Mouse (Mus musculus) erythroblast, embryonic 14.5 days (primary cell): Measurements from ENCODE around the gene Armc6. TPM values are rescaled to one million over a fixed set of nuclear protein-coding genes. Genes with fewer than 3 reads are reported as not detected.
A peak's percentile ranks its signal among the peaks of the same experiment; 100 is the strongest.

Experiments
- H3K27me3 ChIP-seq: 2 replicates; pipeline ENCODE4 v1.6.1; 2012; ENCODE audit warnings: inconsistent platforms; ENCODE audit not compliant: control insufficient read depth
- H3K36me3 ChIP-seq: 2 replicates; pipeline ENCODE4 v1.6.1; 2012; ENCODE audit warnings: mild to moderate bottlenecking, inconsistent platforms; ENCODE audit not compliant: control insufficient read depth
- H3K4me1 ChIP-seq: 2 replicates; pipeline ENCODE4 v1.6.1; 2012; ENCODE audit warnings: inconsistent platforms; ENCODE audit not compliant: control insufficient read depth
- H3K4me3 ChIP-seq: replicated peaks from 2 replicates; pipeline ENCODE3; 2012; ENCODE audit warnings: moderate library complexity, mild to moderate bottlenecking, inconsistent platforms
- H3K9me3 ChIP-seq: 2 replicates; pipeline ENCODE4 v1.6.1; 2012; ENCODE audit warnings: low read length, inconsistent platforms, mixed read lengths; ENCODE audit not compliant: control insufficient read depth
- GATA1 ChIP-seq: IDR thresholded peaks from 2 replicates; pipeline ENCODE4 v1.6.1; 2012; ENCODE audit warnings: low read length, inconsistent platforms, mixed read lengths
- TAL1 ChIP-seq: IDR thresholded peaks from 3 replicates; pipeline ENCODE4 v1.6.1; 2012; ENCODE audit warnings: low read length, inconsistent platforms, mixed read lengths
- polyA plus RNA-seq: library from polyadenylated mRNA; stranded (reverse); fragments of >175 nt; gene quantifications from 2 replicates; pipeline ENCODE4 v1.2.3, GENCODE M21; 2012

The Armc6 gene
- polyA plus RNA-seq, 1 experiment = 1.6 TPM

DNA sequence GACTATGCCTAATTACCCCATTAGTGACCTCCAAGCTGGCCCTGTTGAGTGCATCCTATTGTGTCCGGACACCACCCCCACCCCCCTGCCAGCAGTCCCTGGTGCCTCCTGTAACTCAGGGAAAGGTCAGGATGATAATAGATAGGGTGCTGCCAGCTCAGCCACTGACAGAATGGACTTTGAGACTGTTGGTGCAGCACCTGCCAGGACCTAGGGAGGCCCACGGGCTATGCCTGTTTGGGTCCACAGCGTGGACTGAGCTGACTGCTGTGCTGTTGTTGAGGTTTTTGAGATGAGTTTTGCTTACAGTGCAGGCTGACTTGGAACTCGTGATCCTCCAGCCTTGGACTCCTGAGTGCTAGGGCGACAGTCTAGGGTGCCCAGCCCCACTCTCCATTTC, 41.0 kb downstream of the Armc6 start:
- peaks cover 91% of the 10 kb centered on the region for H3K36me3 ChIP-seq
- H3K27me3 ChIP-seq = no peaks in the 10 kb centered on the region
- peaks cover 29% of the 10 kb centered on the region for H3K4me1 ChIP-seq
- no peak overlapping the region for H3K4me3 ChIP-seq
- no peak for TF ChIP-seq GATA1
- no peak for TF ChIP-seq TAL1
- no peaks in the 10 kb centered on the region for H3K9me3 ChIP-seq

DNA sequence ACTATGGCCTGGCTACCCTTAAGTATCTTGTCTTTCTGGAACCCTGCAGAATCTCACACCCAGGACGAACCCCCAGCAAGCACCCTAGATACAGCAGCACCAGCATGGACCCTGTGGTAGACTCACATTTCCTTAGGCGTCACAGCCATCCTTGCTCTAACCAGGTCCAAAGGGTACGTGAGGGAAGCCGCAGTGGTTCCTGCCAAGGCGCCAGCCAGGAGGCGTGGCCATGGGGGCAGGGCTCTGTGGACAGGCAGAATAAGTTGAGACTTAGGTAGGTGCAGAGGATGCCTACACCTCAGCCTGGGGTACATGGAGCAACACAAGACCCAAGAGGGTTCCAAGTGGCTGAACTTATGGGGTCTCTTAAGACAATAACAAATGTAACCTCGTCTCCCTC, 45.6 kb downstream of the Armc6 start:
- Histone ChIP-seq H3K9me3 (no peaks in the 10 kb centered on the region), H3K27me3 (no peaks in the 10 kb centered on the region), H3K4me1 (peaks cover 16% of the 10 kb centered on the region), H3K4me3 (no peak overlapping the region), H3K36me3 (peaks cover 95% of the 10 kb centered on the region)
- TF ChIP-seq GATA1 = no peak
- TF ChIP-seq TAL1 = no peak

DNA sequence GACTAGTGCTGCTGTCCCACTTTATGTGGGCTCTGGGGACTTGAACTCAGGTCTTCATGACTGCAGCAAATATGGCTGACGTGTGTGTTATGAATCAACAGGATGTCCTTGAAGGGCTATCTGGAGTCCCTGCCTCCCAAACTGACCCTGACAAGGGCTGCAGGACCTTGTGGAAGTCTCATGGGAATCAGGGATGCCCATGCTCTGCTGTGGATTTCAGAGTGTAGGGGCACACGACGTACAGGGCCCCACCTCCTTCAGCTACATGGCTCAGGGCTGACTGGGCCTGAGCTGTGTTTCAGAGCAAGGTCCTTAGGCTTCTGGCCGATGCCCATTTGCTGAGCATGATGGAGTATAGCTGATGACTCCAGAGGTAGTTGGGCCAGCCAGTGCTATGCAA, 51.1 kb downstream of the Armc6 start:
- Histone ChIP-seq H3K4me1 (peaks cover 56% of the 10 kb centered on the region), H3K4me3 (no peak overlapping the region), H3K27me3 (no peaks in the 10 kb centered on the region), H3K9me3 (no peaks in the 10 kb centered on the region), H3K36me3 (peaks cover 88% of the 10 kb centered on the region)
- TF ChIP-seq GATA1 = no peak
- TF ChIP-seq TAL1 = no peak

DNA sequence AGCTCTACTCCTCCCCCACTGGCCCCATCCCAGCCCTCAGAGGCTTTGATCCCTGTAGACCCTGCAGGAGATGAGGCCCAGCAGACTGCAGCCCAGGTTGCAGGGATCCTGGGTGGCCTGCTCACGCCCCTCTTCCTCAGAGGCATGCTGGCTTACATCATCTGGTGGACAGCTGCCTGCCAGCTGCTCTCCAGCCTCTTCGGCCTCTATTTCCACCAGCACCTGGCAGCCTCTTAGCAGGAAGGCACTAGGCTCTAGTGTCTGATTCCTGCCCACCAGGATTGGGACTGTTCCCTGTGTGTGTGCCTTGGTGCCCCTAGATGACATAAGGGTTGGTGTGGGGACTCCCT, 52.4 kb downstream of the Armc6 start:
- Histone ChIP-seq H3K9me3 (no peaks in the 10 kb centered on the region), H3K36me3 (peaks cover 87% of the 10 kb centered on the region), H3K27me3 (no peaks in the 10 kb centered on the region), H3K4me3 (no peak overlapping the region), H3K4me1 (peaks cover 56% of the 10 kb centered on the region)
- no peak for TF ChIP-seq GATA1
- no peak for TF ChIP-seq TAL1

DNA sequence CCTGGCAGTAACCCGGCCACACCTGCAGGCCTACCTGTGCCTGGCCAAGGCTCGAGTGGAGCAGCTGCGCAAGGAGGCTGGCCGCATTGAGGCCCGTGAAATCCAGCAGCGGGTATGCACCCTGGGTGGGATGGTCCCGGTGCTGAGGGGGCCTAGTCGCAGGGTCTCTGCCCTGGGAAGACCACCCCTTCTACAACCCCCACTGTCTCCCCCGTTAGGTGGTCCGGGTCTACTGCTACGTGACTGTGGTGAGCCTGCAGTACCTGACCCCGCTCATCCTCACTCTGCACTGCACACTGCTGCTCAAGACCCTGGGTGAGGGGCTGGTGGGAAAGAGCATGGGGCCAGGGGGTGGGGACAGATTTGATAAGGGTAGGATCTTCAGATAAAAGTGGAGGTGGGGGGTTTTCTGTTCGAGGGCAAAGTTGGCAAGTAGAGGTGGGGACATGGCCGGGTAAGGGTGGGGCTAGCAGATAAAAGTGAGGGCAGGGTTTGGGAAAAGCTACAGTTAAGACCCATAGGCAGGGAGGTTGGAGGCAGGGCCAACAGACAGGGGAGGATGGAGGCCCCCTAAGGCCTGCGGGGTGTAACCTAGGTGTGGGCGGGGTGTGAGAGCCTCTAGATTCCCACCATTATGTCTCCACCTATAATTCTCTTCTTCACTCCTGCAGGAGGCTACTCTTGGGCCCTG, 52.9 kb downstream of the Armc6 start:
- TF ChIP-seq GATA1 (no peak), TAL1 (no peak)
- H3K27me3 ChIP-seq = no peaks in the 10 kb centered on the region
- no peaks in the 10 kb centered on the region for H3K9me3 ChIP-seq
- H3K4me3 ChIP-seq = no peak overlapping the region
- peaks cover 54% of the 10 kb centered on the region for H3K4me1 ChIP-seq
- peaks cover 87% of the 10 kb centered on the region for H3K36me3 ChIP-seq

DNA sequence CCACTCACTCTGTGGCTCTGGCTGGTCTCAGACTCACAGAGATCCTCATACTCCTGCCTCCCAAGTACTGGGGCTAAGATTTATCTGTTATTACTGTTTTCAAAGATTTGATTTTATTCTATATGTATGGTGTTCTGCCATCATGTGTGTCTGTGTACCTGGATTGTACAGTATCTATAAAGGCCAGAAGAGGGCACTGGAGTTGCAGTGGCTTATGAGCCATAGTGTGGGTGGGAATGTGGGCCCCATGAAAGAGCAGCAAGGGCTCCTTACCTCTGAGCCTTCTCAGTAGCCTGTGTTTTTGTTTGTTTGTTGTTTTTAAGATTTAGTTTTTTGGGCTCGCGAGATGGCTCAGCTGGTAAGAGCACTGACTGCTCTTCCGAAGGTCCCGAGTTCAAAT, 55.2 kb downstream of the Armc6 start:
- TF ChIP-seq TAL1 = no peak
- no peak for TF ChIP-seq GATA1
- no peak overlapping the region for H3K4me3 ChIP-seq
- H3K27me3 ChIP-seq = no peaks in the 10 kb centered on the region
- H3K9me3 ChIP-seq = no peaks in the 10 kb centered on the region
- peaks cover 81% of the 10 kb centered on the region for H3K36me3 ChIP-seq
- H3K4me1 ChIP-seq = peaks cover 53% of the 10 kb centered on the region

DNA sequence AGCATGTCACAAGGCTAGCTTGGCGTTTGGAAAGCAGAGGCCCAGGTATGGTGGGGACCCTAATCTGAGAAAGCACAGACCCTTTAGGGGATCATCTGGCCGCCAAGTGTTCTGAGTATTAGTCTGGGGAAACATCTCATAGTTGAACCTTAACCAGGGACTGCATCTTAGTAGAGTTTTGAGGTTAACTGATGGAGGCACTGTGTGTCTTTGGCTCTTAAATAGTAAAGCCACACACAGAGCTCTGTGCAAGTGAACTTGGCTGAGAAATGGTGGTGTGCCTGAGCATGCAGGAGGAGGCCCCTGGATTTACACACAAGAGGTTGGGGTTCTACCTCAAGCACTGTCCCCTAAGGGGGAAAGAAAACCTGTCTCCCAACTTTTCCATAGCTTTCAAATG, 56.0 kb downstream of the Armc6 start:
- Histone ChIP-seq H3K4me3 (no peak overlapping the region), H3K27me3 (no peaks in the 10 kb centered on the region), H3K9me3 (no peaks in the 10 kb centered on the region), H3K36me3 (peaks cover 76% of the 10 kb centered on the region), H3K4me1 (peaks cover 60% of the 10 kb centered on the region)
- TF ChIP-seq GATA1 (no peak), TAL1 (no peak)

DNA sequence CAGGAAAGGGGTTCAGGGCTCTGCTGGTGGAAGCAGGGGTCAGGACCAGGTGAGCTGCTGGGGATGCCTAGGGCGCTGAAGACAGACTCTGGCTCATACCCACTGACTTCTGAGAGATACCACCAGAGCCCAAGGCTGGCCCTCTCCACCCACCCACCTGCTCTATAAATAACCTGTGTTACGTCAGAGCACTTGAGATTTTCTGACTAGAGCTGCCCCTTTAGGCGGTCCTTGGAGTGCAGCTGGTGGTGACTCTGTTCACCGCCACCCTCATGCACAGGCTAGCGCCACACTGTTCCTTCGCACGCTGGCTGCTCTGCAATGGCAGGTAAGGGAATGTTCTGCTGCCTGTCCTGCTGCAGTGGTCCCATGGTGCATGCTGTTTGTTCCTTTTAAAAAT, 60.2 kb downstream of the Armc6 start:
- peaks cover 59% of the 10 kb centered on the region for H3K4me1 ChIP-seq
- no peak for TF ChIP-seq TAL1
- no peak for TF ChIP-seq GATA1
- H3K4me3 ChIP-seq = no peak overlapping the region
- H3K36me3 ChIP-seq = peaks cover 41% of the 10 kb centered on the region
- H3K27me3 ChIP-seq = no peaks in the 10 kb centered on the region
- no peaks in the 10 kb centered on the region for H3K9me3 ChIP-seq

DNA sequence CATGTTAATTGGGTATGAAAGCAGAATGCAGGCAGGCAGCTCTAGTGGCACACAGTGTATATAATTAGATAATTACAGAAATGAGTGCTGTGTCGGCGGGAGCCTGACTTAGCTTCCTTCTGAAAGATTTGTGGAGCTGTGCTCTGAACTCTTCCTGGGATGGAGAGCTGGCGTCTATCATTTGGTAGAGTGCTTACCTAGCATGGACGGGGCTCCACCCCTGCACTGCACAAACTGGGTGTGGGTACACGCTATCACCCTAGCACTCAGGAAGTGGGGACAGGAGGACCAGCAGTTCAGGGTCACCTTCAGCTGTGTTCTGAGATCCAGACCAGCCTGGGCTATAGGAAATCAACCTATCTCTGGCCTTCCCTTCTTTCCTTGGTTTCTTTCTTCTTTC, 60.9 kb downstream of the Armc6 start:
- no peak for TF ChIP-seq TAL1
- TF ChIP-seq GATA1 = no peak
- no peaks in the 10 kb centered on the region for H3K27me3 ChIP-seq
- peak overlapping the region; percentile 80 for H3K4me3 ChIP-seq
- peaks cover 51% of the 10 kb centered on the region for H3K4me1 ChIP-seq
- peaks cover 34% of the 10 kb centered on the region for H3K36me3 ChIP-seq
- no peaks in the 10 kb centered on the region for H3K9me3 ChIP-seq
